Mouse (Mus musculus) MEL (cell line): Measurements from ENCODE around the gene Ube2e1. TPM values are rescaled to one million over a fixed set of nuclear protein-coding genes. Genes with fewer than 3 reads are reported as not detected.

Source experiments
- DNase-seq: peaks from one replicate; pipeline ENCODE4 v3.0.0; 2011; ENCODE audit warnings: low read depth, low spot score
- H3K27ac ChIP-seq: 2 replicates; pipeline ENCODE4 v1.5.1; 2012; ENCODE audit warnings: low read depth, mild to moderate bottlenecking, control low read depth, low read length, moderate library complexity; ENCODE audit not compliant: control insufficient read depth
- H3K27me3 ChIP-seq, 2 experiments: fragments of 150-350 bp in 1 of 2; sonication (generic) in 1 of 2; 2 replicates each; pipeline ENCODE4 v1.6.1; 2012; ENCODE audit warnings: low read length in 2 of 2, mild to moderate bottlenecking in 2 of 2, improper control_type of control experiment in 1 of 2, moderate library complexity in 1 of 2; ENCODE audit not compliant: insufficient read depth in 2 of 2, control insufficient read depth in 1 of 2
- H3K36me3 ChIP-seq, 2 experiments: 2 replicates each; pipeline ENCODE4 v1.6.1; 2012 to 2014; ENCODE audit warnings: low read length in 2 of 2, improper control_type of control experiment in 1 of 2, inconsistent platforms in 1 of 2, mild to moderate bottlenecking in 1 of 2; ENCODE audit not compliant: insufficient read depth in 2 of 2, control insufficient read depth in 1 of 2
- H3K4me1 ChIP-seq, 2 experiments: fragments of 150-350 bp in 1 of 2; sonication (generic) in 1 of 2; 2 replicates each; pipeline ENCODE4 v1.6.1; 2012; ENCODE audit warnings: low read length in 2 of 2, improper control_type of control experiment in 1 of 2, mild to moderate bottlenecking in 1 of 2; ENCODE audit not compliant: insufficient read depth in 2 of 2, control insufficient read depth in 1 of 2
- H3K4me3 ChIP-seq, 2 experiments: fragments of 150-350 bp in 1 of 2; sonication (generic) in 1 of 2; 2 replicates each; pipeline ENCODE4 v1.5.1; 2012; ENCODE audit warnings: low read depth in 2 of 2, low read length in 2 of 2, mild to moderate bottlenecking in 2 of 2, moderate library complexity in 2 of 2, control low read depth in 1 of 2, improper control_type of control experiment in 1 of 2; ENCODE audit not compliant: control insufficient read depth in 1 of 2, insufficient read depth in 1 of 2
- H3K79me2 ChIP-seq: 2 replicates; pipeline ENCODE4 v1.6.1; 2012; ENCODE audit warnings: mild to moderate bottlenecking, low read length, moderate library complexity; ENCODE audit not compliant: control insufficient read depth, poor library complexity, insufficient read depth
- H3K9ac ChIP-seq: 2 replicates; pipeline ENCODE4 v1.6.1; 2012; ENCODE audit warnings: low read depth, mild to moderate bottlenecking, control low read depth, low read length, moderate library complexity; ENCODE audit not compliant: control insufficient read depth, poor library complexity, severe bottlenecking
- H3K9me3 ChIP-seq: fragments of 150-350 bp; sonication (generic); replicated peaks from 2 replicates; pipeline ENCODE4 v1.6.1; 2012; ENCODE audit warnings: mild to moderate bottlenecking, low read length, improper control_type of control experiment, moderate library complexity; ENCODE audit not compliant: insufficient read depth
- BHLHE40 ChIP-seq: IDR thresholded peaks from 2 replicates; pipeline ENCODE4 v1.6.1; 2012; ENCODE audit warnings: low read depth, mild to moderate bottlenecking, inconsistent platforms, low read length, improper control_type of control experiment, borderline replicate concordance
- CHD2 ChIP-seq: IDR thresholded peaks from 2 replicates; pipeline ENCODE4 v1.6.1; 2011; ENCODE audit warnings: low read length, improper control_type of control experiment
- ELF1 ChIP-seq: IDR thresholded peaks from 2 replicates; pipeline ENCODE4 v1.6.1; 2014; ENCODE audit warnings: low read depth, mild to moderate bottlenecking, inconsistent platforms, low read length, improper control_type of control experiment, moderate library complexity
- EP300 ChIP-seq, 2 experiments: IDR thresholded peaks; 2 replicates each; pipeline ENCODE4 v1.6.1; 2011; ENCODE audit warnings: improper control_type of control experiment in 2 of 2, low read length in 2 of 2, low read depth in 1 of 2, mild to moderate bottlenecking in 1 of 2
- ETS1 ChIP-seq: IDR thresholded peaks from 2 replicates; pipeline ENCODE4 v1.6.1; 2012; ENCODE audit warnings: low read depth, mild to moderate bottlenecking, inconsistent platforms, low read length, improper control_type of control experiment, moderate library complexity
- GABPA ChIP-seq: IDR thresholded peaks from 2 replicates; pipeline ENCODE4 v1.6.1; 2012; ENCODE audit warnings: low read depth, mild to moderate bottlenecking, inconsistent platforms, low read length, improper control_type of control experiment, moderate library complexity
- JUND ChIP-seq: IDR thresholded peaks from 2 replicates; pipeline ENCODE4 v1.6.1; 2011; ENCODE audit warnings: low read depth, mild to moderate bottlenecking, improper control_type of control experiment, low read length
- MAX ChIP-seq: IDR thresholded peaks from 2 replicates; pipeline ENCODE4 v1.6.1; 2011; ENCODE audit warnings: low read length, improper control_type of control experiment
- MAZ ChIP-seq: IDR thresholded peaks from 2 replicates; pipeline ENCODE4 v1.6.1; 2012; ENCODE audit warnings: low read depth, mild to moderate bottlenecking, inconsistent platforms, low read length, improper control_type of control experiment
- MYB ChIP-seq: IDR thresholded peaks from 2 replicates; pipeline ENCODE4 v1.6.1; 2011; ENCODE audit warnings: mild to moderate bottlenecking, low read depth, low read length, improper control_type of control experiment
- NRF1 ChIP-seq: IDR thresholded peaks from 2 replicates; pipeline ENCODE4 v1.6.1; 2014; ENCODE audit warnings: low read depth, mild to moderate bottlenecking, inconsistent platforms, low read length, improper control_type of control experiment, moderate library complexity; ENCODE audit not compliant: poor library complexity, insufficient read depth, severe bottlenecking
- POLR2A ChIP-seq, 2 experiments: IDR thresholded peaks; 2 replicates each; pipeline ENCODE4 v1.6.1; 2011 to 2012; ENCODE audit warnings: low read length in 2 of 2, mild to moderate bottlenecking in 2 of 2, control low read depth in 1 of 2, improper control_type of control experiment in 1 of 2, low read depth in 1 of 2, moderate library complexity in 1 of 2; ENCODE audit not compliant: control insufficient read depth in 1 of 2, insufficient read depth in 1 of 2, poor library complexity in 1 of 2
- POLR2AphosphoS2 ChIP-seq: IDR thresholded peaks from 2 replicates; pipeline ENCODE4 v1.6.1; 2011; ENCODE audit warnings: low read length, improper control_type of control experiment
- RCOR1 ChIP-seq: IDR thresholded peaks from 2 replicates; pipeline ENCODE4 v1.6.1; 2012; ENCODE audit warnings: low read depth, mild to moderate bottlenecking, inconsistent platforms, low read length, improper control_type of control experiment
- TBP ChIP-seq: IDR thresholded peaks from 2 replicates; pipeline ENCODE4 v1.8.0; 2011; ENCODE audit warnings: low read depth, low read length, improper control_type of control experiment
- TCF12 ChIP-seq: IDR thresholded peaks from 2 replicates; pipeline ENCODE4 v1.6.1; 2014; ENCODE audit warnings: low read depth, mild to moderate bottlenecking, inconsistent platforms, low read length, improper control_type of control experiment, moderate library complexity
- UBTF ChIP-seq: IDR thresholded peaks from 2 replicates; pipeline ENCODE4 v1.6.1; 2012; ENCODE audit warnings: low read depth, mild to moderate bottlenecking, inconsistent platforms, low read length, improper control_type of control experiment, moderate library complexity, borderline replicate concordance; ENCODE audit not compliant: insufficient read depth
- ZKSCAN1 ChIP-seq: IDR thresholded peaks from 2 replicates; pipeline ENCODE4 v1.6.1; 2012; ENCODE audit warnings: low read depth, mild to moderate bottlenecking, inconsistent platforms, low read length, improper control_type of control experiment, moderate library complexity
- polyA plus RNA-seq, 2 experiments: library from polyadenylated mRNA; stranded (reverse) in 1 of 2; unstranded in 1 of 2; fragments of >175 nt in 1 of 2; fragments of >200 nt in 1 of 2; gene quantifications; 2 replicates each; pipeline versions ENCODE4 v1.2.1 to v1.2.4; 2012; ENCODE audit warnings: low replicate concordance in 2 of 2, low read depth in 1 of 2; ENCODE audit not compliant: insufficient read length in 2 of 2, insufficient read depth in 1 of 2, missing spikeins in 1 of 2
- total RNA-seq: library from RNA; depleted of rRNA; stranded (reverse); fragments of 300-350 nt; gene quantifications from 2 replicates; pipeline ENCODE4 v1.2.3, GENCODE M21; 2012

Gene Ube2e1
- total and polyA plus RNA-seq, 3 experiments: 43.0 to 246 (median 240) TPM

- DNase-seq: no peak
- no peak for TF ChIP-seq TBP
- TF ChIP-seq POLR2A (IDR thresholded peaks at IDR 0.05; ENCODE audit: control insufficient read depth in 1 of 2, insufficient read depth in 1 of 2, low read depth in 1 of 2, low read length in 2 of 2, poor library complexity in 1 of 2): no peak
- no peak for TF ChIP-seq EP300 (IDR thresholded peaks at IDR 0.05; ENCODE audit: low read depth in 1 of 2, low read length in 2 of 2)
- TF ChIP-seq RCOR1: no peak
- TF ChIP-seq NRF1: no peak
- no peak for TF ChIP-seq POLR2AphosphoS2
- TF ChIP-seq MAZ: no peak
- no peak for TF ChIP-seq CHD2
- no peak for TF ChIP-seq TCF12
- no peak for TF ChIP-seq ETS1
- TF ChIP-seq BHLHE40: no peak
- no peak for TF ChIP-seq UBTF
- TF ChIP-seq, all 39 proteins: peak for 0
- peaks cover 8% of the 10 kb centered on the region; the same call in 1 of the 2 replicates for H3K79me2 ChIP-seq
- peaks cover 5 to 8% of the 10 kb centered on the region in 2 experiments for H3K36me3 ChIP-seq
- H3K9me3 ChIP-seq: no peaks in the 10 kb centered on the region
- peaks cover 0 to 4% of the 10 kb centered on the region in 2 experiments; a peak in 1 of 4 replicates for H3K4me1 ChIP-seq
- H3K4me3 ChIP-seq: no peak overlapping the region
- H3K9ac ChIP-seq: no peak overlapping the region
- H3K27me3 ChIP-seq: no peaks in the 10 kb centered on the region
- H3K27ac ChIP-seq: no peak overlapping the region
Observed at GRCm38 (mm10) chr14:18303262-18303661, 28.4 kb downstream of the Ube2e1 start.

GRCm38 (mm10) chr14:18302750-18303149, 28.9 kb downstream of the Ube2e1 start:
- no peak overlapping the region for H3K27ac ChIP-seq
- H3K9me3 ChIP-seq: no peaks in the 10 kb centered on the region
- peaks cover 0 to 5% of the 10 kb centered on the region in 2 experiments; a peak in 1 of 4 replicates for H3K4me1 ChIP-seq
- no peaks in the 10 kb centered on the region for H3K27me3 ChIP-seq
- DNase-seq: no peak
- TF ChIP-seq RCOR1 (no peak), MAX (no peak), ELF1 (no peak), GABPA (no peak), MYB (no peak), ZKSCAN1 (no peak), JUND (no peak)
- H3K79me2 ChIP-seq: peaks cover 7% of the 10 kb centered on the region; the same call in 1 of the 2 replicates
- peaks cover 8% of the 10 kb centered on the region in 2 experiments for H3K36me3 ChIP-seq
- no peak overlapping the region for H3K4me3 ChIP-seq
- no peak overlapping the region for H3K9ac ChIP-seq
